Mouse (Mus musculus) kidney, adult 11 months (tissue): ENCODE results near the gene Olfr312.
A peak's percentile ranks its signal among the peaks of the same experiment; 100 is the strongest.

Source experiments
- DNase-seq: peaks from one replicate; pipeline ENCODE4 v3.0.0; 2022

The Olfr312 gene

GRCm38 (mm10) chr11:58867039-58867953 lies 38.3 kb downstream of the Olfr312 start, which contains the start of gene 2810021J22Rik:
Gene 2810021J22Rik, plus strand, starts transcription at chr11:58867216.
- DNase-seq = peak; percentile 78

GRCm38 (mm10) chr11:58867954-58868330 lies 38.9 kb downstream of the Olfr312 start:
- DNase-seq = peak; percentile 15

DNA sequence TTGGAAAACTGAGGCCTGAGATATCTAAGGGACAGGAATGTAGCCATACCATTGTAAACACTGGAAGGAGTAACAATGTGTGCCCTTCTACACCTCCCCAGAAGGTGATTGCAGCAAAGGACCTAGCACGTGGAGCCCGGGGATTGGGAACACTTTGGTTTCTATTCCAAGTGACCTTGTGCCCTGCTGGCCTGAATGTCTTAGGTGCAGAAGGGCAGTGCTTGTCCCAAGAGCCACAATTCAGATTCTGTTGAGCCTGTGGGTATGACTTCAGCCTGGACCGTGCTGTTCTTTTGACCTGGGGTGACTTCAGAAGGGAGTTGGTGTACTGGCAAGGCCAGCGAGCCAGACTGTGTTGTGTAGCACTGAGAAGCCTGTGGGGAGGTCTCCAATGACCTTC lies 41.9 kb downstream of the Olfr312 start:
- peak; percentile 34 for DNase-seq

GRCm38 (mm10) chr11:58883756-58884155 lies 54.7 kb downstream of the Olfr312 start:
- no peak for DNase-seq
